Mouse (Mus musculus) Patski (cell line): ENCODE data around the gene Zfp281. TPM values are rescaled to one million over a fixed set of nuclear protein-coding genes. Genes with fewer than 3 reads are reported as not detected.

Source experiments
- ATAC-seq: fragments of 100-300 bp; one replicate; pipeline ENCODE4 v1.8.0; 2021
- CTCF ChIA-PET: fragments of 350-600 bp; sonication (Branson Sonifier 250); formaldehyde crosslinking; loops from one replicate; lab custom pipeline; 2022; ENCODE audit warnings: inconsistent platforms; lab: Charles Lee
- POLR2A ChIA-PET: fragments of 350-600 bp; sonication (Branson Sonifier 250); formaldehyde crosslinking; loops from one replicate; lab custom pipeline; 2022; ENCODE audit warnings: antibody characterized with exemption, inconsistent platforms; lab: Charles Lee
- DNase-seq: peaks from one replicate; pipeline ENCODE4 v3.0.0-alpha.2; 2011; ENCODE audit warnings: low read depth, low spot score
- H3K27me3 ChIP-seq: fragments of 371-371 bp; one replicate; pipeline ENCODE4 v1.5.1; 2021
- CTCF ChIP-seq: fragments of 100-300 bp; IDR thresholded peaks from one replicate; pipeline ENCODE4 v1.5.1; 2021
- in situ Hi-C: fragments of 300-500 bp; cut with MboI; formaldehyde crosslinking; loops from 3 replicates; pipeline ENCODE4 v1.11.1; 2018; ENCODE audit warnings: low pct_unique_long_range_greater_than_20kb, mixed read lengths
- polyA plus RNA-seq: library from polyadenylated mRNA; unstranded; gene quantifications from one replicate; pipeline ENCODE4 v1.2.3, GENCODE M21; 2021

Zfp281 gene
- polyA plus RNA-seq, 1 experiment from 2014 or later, result 32.1 TPM

- TF ChIP-seq CTCF, result no peak
- POLR2A ChIA-PET, result no interaction called here
- DNase-seq, result no peak
- H3K27me3 ChIP-seq, result no peaks in the 10 kb centered on the region
- ATAC-seq, result no peak
- in situ Hi-C loops, result no loop called here
- CTCF ChIA-PET, result no interaction called here
These were observed 27.9 kb upstream of the Zfp281 start for GRCm38 (mm10) chr1:136596821-136597220.

DNA sequence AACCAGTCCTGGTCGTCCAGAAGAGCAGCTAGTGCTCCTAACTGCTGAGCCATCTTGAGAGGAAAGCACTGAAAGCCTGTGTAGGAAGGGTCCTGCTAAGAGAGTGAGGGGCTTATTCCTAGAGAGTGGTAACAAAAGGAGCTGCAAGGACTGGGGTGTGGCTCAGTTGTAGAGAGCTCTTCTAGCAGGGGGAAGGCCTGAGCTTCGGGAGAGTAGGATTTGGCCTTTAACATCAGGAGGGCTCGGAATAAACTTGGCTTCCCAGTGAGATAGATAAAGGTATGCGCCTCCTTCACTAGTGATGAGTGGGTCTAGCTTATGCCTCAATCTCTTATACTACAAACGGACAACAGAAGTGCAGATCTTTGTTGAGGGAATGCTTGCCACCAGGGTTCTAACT is 26.4 kb upstream of the Zfp281 start:
- ChIA-PET POLR2A (no interaction called here), CTCF (interaction anchor here (1.3 kb wide), 1 partner anchor 14 kb away, joined by 4 read pairs; no protein-coding TSS in a partner anchor)
- in situ Hi-C loops, result no loop called here
- no peak for TF ChIP-seq CTCF
- H3K27me3 ChIP-seq, result no peaks in the 10 kb centered on the region
- no peak for DNase-seq
- no peak for ATAC-seq

DNA sequence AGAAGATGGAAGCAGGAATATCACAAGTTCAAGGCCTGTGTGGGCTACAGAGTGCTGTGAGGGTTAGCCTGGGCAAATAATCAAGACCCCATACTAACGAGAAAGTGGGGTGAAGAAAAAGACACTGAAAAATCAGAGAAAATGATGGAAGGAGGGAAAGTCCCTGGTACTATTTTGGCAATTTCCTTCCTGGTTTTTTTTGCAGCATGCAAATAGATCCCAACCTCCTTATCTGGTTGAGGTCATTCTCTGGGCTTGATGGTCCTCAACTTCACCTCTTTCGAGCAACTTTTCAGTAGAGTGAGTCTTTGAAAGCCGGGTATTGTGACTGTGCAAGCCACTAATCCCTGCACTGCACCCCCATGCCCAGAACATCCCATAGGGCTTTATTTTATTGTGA is 24.6 kb upstream of the Zfp281 start:
- no peaks in the 10 kb centered on the region for H3K27me3 ChIP-seq
- ChIA-PET CTCF (no interaction called here), POLR2A (no interaction called here)
- TF ChIP-seq CTCF, result no peak
- ATAC-seq (no peak), DNase-seq (no peak)
- in situ Hi-C loops, result no loop called here

- no peaks in the 10 kb centered on the region for H3K27me3 ChIP-seq
- ChIA-PET CTCF (no interaction called here), POLR2A (no interaction called here)
- ATAC-seq, result no peak
- in situ Hi-C loops, result no loop called here
- no peak for TF ChIP-seq CTCF
- no peak for DNase-seq
These were observed 23.9 kb upstream of the Zfp281 start for GRCm38 (mm10) chr1:136600647-136601345.

DNA sequence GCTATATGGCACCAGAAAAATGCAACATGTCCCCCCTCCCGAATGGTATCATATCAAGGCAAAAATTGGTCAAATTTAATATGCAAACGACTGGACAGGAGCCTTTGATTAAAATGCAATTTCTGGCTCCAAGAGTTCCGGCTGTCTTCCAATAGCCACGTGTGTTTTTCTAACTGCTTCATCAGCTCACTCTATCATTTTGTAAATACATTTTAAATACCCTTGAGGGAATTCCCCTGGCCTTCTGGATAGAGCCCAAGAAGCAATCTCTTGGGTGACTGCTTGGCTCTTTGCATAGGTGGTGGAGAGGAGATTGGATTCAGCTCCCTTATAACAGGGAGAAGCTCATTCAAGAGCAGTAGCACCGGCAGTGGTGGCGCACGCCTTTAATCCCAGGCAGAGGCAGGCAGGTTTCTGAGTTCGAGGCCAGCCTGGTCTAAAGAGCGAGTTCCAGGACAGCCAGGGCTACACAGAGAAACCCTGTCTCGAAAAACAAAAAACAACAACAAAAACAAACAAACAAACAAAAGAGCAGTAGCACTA is 23.3 kb upstream of the Zfp281 start:
- no peaks in the 10 kb centered on the region for H3K27me3 ChIP-seq
- in situ Hi-C loops, result no loop called here
- CTCF ChIA-PET, result interaction anchor here (1.2 kb wide), 1 partner anchor 13 kb away, joined by 3 read pairs; no protein-coding TSS in a partner anchor
- TF ChIP-seq CTCF, result no peak
- DNase-seq (no peak), ATAC-seq (no peak)
- POLR2A ChIA-PET, result no interaction called here

GRCm38 (mm10) chr1:136602303-136602702 is 22.4 kb upstream of the Zfp281 start:
- H3K27me3 ChIP-seq, result no peaks in the 10 kb centered on the region
- ChIA-PET POLR2A (no interaction called here), CTCF (interaction anchor here (1.2 kb wide), 1 partner anchor 13 kb away, joined by 3 read pairs; no protein-coding TSS in a partner anchor)
- no peak for TF ChIP-seq CTCF
- ATAC-seq, result no peak
- no peak for DNase-seq
- in situ Hi-C loops, result no loop called here

- in situ Hi-C loops, result no loop called here
- H3K27me3 ChIP-seq, result no peaks in the 10 kb centered on the region
- DNase-seq (no peak), ATAC-seq (no peak)
- TF ChIP-seq CTCF, result peak; percentile 26
- POLR2A ChIA-PET, result no interaction called here
- CTCF ChIA-PET, result interaction anchor here (1.1 kb wide), 1 partner anchor 13 kb away, joined by 3 read pairs; no protein-coding TSS in a partner anchor
These were observed 20.5 kb upstream of the Zfp281 start for GRCm38 (mm10) chr1:136604190-136604589.

DNA sequence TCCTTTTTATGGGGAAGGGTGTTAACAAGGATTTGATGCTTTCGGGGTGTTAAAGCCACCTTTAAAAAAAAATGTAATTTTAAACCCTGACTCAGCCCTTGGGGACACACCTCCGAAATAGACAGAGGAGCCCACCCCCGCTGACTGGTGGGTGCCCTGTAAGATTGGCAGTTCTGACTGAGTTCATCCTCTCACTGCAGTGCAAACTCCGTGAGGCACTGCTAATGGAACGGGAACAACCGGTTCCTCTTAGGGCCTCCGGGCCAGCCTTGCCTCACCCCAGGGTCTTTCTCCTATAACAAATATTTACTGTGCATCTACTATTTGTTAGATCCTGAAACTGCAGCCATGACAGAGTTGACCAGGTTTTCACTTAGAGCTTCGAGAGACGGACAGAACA is 18.9 kb upstream of the Zfp281 start:
- CTCF ChIA-PET, result no interaction called here
- POLR2A ChIA-PET, result interaction anchor here (0.6 kb wide), 1 partner anchor 1003 kb away, joined by 4 read pairs; no protein-coding TSS in a partner anchor
- TF ChIP-seq CTCF, result no peak
- in situ Hi-C loops, result no loop called here
- no peak for ATAC-seq
- DNase-seq, result no peak
- H3K27me3 ChIP-seq, result no peaks in the 10 kb centered on the region

DNA sequence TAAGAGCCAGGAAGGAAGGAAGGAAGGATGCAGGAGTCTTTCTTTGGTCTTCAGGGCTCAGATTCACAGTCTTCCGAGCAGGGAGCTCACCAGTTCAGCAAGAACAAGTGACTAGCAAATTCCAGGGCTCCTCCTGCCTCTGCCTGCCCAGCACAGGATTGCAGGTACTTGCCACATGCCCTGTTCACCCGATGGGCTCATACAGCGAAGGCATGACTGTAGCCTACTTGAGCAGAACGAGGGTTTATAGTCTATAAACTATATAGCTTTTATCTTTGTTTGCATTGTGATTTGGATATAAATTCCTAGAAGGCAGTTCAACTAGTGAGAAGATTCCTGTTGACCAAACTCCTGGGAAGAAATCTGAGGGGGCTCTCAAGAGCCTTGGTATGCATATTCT is 18.4 kb upstream of the Zfp281 start:
- ChIA-PET POLR2A (no interaction called here), CTCF (no interaction called here)
- in situ Hi-C loops, result no loop called here
- TF ChIP-seq CTCF, result no peak
- H3K27me3 ChIP-seq, result no peaks in the 10 kb centered on the region
- no peak for DNase-seq
- ATAC-seq, result no peak

DNA sequence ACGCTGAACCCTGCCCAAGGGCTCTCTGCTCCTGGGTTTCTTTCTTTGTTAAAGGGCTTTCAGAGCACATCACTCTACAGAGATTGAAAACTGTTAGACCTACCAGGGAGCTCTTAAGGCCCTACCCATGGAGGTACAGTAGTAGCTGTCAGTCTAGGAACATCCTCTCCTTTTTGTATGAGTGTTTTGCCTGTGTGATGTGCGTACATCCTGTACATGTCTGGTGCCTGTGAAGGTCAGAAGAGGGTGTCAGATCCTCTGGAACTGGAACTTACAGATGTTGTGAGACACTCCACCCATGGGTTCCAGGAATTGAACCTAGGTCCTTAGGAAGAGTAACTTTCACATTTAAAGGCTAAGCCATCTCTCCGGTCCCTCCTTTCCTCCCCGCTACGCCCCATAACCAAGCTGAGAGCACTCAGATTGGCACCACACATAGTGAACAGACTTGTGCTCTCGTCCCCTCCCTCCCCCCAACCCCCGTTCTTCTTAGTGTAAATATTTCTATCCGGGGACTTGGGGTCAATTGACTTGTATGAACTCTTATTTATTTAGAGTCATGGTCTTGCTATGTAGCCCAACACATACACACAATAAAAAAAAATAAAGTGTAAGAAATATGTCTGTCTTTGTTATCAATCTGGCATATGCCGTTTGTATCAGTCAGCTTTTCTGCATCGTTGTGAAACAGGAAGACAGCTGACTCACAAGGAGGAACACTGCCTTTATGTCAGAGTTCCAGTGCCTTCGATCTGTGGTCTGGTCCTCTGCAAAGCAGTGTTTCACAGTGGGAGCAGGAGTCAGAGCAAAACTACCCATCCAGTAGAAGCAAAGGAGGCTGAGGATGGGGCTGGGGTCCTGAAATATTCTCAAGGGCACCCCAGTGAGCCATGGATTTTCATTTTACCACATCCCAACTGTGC is 16.1 kb upstream of the Zfp281 start:
- ATAC-seq (no peak), DNase-seq (no peak)
- TF ChIP-seq CTCF, result no peak
- no peaks in the 10 kb centered on the region for H3K27me3 ChIP-seq
- POLR2A ChIA-PET, result no interaction called here
- in situ Hi-C loops, result no loop called here
- CTCF ChIA-PET, result no interaction called here
